Mouse (Mus musculus): Measurements from ENCODE around the gene Rnf114.

Rnf114 gene

DNA sequence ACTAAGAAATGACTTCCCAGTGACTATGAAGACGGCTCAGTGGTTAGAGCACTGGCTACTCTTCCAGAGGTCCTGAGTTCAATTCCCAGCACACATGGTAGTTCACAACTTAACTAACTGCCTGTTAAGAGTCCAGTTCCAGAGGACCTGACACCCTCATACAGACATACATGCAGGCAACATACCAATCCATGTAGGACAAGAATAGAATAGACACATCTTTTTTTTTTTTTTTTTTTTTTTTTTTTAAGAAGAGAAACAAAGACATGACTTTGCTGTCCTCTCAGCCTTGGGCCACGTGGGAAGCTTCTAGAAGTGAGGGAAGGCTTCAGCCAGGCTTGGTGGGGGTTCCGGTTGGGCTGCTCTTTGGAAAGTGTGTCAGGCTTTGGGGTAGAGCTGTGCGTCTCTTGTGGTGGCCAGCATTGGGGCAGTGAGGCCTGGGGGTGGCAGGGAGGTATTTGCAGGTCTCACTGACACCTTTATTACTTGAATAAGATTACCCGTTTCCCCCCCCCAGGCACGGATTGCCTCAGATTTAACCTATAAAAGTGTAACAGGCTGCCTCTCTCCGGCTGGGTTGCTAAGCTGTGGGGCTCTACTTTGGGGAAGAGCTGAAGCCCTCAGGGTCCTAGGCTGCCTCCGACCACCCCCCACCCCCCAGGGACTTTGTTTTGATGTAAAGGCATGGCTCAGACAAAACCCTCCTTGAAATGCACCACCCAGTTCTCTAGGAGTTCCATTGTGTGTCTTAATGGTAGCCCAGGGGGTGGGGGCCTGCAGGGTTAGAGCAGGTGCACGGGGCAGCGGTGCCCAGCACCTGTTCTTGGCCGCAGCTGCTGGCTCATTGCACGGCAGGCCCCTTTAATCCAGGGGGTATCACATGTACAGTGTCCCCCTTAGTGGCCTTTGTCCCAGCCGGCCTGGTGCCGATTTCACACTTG, 47.4 kb downstream of the Rnf114 start:
- in situ Hi-C loops (cut with MboI): loop anchor here (10.0 to 25.0 kb wide), 2 partner anchors 135 to 347 kb away; no protein-coding TSS in a partner anchor

GRCm38 (mm10) chr2:167540477-167541110, 48.1 kb downstream of the Rnf114 start:
- in situ Hi-C loops (cut with MboI): loop anchor here (25.0 kb wide), 1 partner anchor 347 kb away; no protein-coding TSS in a partner anchor

- in situ Hi-C loops (cut with MboI): loop anchor here (25.0 kb wide), 1 partner anchor 346 kb away; no protein-coding TSS in a partner anchor
These were observed 48.9 kb downstream of the Rnf114 start for GRCm38 (mm10) chr2:167541324-167541723.

GRCm38 (mm10) chr2:167541761-167542160, 49.3 kb downstream of the Rnf114 start:
- in situ Hi-C loops (cut with MboI): loop anchor here (25.0 kb wide), 1 partner anchor 346 kb away; no protein-coding TSS in a partner anchor

DNA sequence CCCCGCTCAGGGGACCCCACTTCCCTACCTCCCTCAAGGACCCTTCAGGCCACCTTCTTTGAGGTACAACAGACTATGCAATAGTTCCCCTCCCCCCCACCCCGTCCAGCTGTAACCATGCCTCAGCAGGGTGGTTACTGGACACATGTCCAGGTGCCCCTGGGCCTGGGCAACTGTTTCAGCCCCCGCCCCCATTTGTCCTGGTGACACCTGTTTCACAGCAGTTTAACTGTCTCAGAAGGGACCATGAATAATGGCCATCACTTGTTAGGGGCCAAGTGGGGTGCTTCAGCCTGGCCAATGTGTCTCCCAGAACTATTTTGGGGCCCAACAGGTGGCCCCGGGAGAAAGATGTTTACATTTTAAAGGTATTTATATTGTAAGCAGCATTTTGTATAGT, 49.9 kb downstream of the Rnf114 start:
- in situ Hi-C loops (cut with MboI): loop anchor here (25.0 kb wide), 1 partner anchor 345 kb away; no protein-coding TSS in a partner anchor

- in situ Hi-C loops (cut with MboI): loop anchor here (25.0 kb wide), 1 partner anchor 344 kb away; no protein-coding TSS in a partner anchor
These were observed 50.9 kb downstream of the Rnf114 start for GRCm38 (mm10) chr2:167543121-167544003.

- in situ Hi-C loops (cut with MboI): loop anchor here (25.0 kb wide), 1 partner anchor 343 kb away; no protein-coding TSS in a partner anchor
These were observed 51.5 kb downstream of the Rnf114 start for GRCm38 (mm10) chr2:167544004-167544356.

DNA sequence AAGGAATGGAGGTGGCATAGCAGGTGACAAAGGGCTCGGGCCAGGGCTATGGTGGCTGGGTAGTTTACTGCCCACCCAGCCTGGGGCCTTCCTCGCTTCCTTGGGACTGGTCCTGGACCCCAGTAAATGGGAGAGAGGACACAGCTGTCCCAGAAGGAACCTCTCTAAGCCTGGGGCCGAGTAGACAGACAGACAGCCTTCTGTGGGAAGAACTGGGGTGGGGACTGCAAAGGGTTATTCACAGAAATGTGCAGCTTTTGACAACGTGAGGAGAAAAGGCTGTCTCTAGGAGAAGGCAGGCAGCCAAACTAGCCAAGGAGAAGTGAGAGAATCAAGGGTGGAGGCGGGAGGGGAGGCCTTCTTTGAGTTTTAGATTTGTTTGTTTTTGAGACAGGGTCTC, 52.0 kb downstream of the Rnf114 start:
- in situ Hi-C loops (cut with MboI): loop anchor here (25.0 kb wide), 1 partner anchor 343 kb away; no protein-coding TSS in a partner anchor

DNA sequence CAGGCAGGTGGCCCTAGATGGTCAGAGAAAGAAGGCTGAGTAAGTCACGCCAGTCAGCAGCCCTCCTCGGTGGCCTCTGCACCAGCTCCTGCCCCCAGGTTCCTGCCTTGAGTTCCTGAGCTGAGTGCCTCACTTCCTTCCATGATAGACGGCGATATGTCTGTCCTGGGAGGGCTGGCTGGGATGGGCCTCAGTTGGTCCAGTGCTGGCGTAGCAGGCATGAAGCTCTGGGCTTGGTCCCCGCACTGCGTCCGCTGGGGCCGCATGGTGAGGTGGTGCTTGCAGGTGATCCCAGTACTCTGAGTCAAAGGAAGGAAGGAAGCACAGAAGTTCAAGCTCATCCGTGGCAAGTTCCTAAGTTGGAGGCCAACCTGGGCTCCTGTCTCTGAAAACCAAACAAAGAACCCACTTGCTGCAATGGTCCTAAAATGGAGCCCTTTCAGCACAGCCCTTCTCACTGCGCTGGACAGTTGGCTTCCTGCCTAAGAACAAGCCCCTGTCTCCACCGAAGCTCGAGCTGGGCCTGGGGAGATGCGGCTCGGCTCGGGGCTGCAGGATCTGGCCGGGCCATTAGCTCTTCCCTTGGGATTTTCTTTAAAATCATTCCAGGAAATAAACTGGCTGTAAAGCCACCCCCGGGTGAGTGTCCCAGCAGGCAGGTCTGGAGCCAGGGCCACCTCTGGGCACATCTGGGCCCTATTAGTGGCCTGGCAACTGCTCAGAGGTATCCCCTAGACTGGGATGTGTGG, 54.2 kb downstream of the Rnf114 start:
- in situ Hi-C loops (cut with MboI): loop anchor here (25.0 kb wide), 1 partner anchor 341 kb away; no protein-coding TSS in a partner anchor

DNA sequence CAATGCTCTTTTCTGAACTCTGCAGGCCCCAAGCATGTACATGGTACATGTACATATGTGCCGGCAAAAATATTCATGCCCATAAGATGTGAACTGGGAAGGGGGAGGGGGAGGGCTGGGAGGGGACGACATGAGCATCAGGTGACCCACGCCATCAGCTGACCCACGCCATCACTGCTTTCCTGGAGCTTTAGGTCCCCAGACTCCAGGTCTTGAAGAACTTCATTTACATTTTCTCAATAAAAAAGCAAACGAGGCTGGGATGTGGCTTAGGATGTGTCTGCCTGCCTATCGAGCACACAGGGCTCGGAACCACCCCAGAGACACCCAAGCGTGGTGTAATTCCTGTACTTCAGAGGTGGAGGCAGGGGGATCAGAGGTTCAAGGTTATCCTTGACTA, 55.0 kb downstream of the Rnf114 start:
- in situ Hi-C loops (cut with MboI): loop anchor here (25.0 kb wide), 1 partner anchor 340 kb away; no protein-coding TSS in a partner anchor

- in situ Hi-C loops (cut with MboI): loop anchor here (25.0 kb wide), 1 partner anchor 338 kb away; no protein-coding TSS in a partner anchor
These were observed 56.5 kb downstream of the Rnf114 start for GRCm38 (mm10) chr2:167548961-167549360.

DNA sequence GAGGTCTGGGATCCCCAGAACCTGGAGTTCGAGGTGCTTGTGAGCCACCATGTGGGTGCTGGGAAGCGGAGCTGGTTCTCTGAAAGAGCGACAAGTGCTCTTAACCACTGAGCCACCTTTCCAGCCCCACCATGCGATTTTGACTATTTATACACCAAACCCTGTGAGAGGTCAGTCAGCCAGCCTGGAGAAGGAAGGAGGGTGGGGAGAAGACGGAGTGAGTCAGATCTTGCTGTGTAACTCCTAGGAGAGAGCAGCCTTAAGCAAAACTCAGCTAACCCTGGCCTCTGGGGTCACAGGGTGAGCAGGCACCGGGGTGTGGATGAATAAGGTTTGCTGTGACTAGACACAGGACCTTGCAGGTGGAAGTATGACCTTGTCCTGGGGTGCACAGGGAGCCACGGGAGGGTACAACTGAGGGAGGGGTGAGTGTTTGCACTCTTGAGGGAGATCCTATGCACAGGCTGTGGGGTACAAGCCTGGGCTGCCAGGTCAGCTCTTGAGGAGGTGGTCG, 58.0 kb downstream of the Rnf114 start:
- in situ Hi-C loops (cut with MboI): no loop called here

GRCm38 (mm10) chr2:167551342-167551920, 59.0 kb downstream of the Rnf114 start:
- in situ Hi-C loops (cut with MboI): no loop called here

DNA sequence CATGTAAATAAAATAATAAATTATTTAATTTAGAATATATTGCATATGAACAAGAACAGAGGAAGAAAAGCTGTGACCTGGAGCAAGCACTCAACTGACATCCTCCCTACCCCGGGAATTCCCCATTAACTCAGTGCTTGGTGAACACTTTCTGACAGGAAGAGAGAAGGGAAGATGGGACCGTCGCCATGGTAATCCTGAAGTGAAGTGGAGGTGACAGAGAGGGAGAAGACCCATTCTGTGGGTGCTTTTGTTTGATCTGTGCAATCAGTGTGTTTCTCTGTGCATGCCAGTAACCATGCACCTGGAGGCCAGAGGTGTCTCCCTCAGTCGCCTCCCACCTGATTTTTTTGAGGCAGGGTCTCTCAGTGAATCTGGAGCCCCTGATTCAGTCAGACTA, 59.8 kb downstream of the Rnf114 start:
- in situ Hi-C loops (cut with MboI): no loop called here

- in situ Hi-C loops (cut with MboI): no loop called here
These were observed 60.5 kb downstream of the Rnf114 start for GRCm38 (mm10) chr2:167552927-167553402.

GRCm38 (mm10) chr2:167555766-167556165, 63.3 kb downstream of the Rnf114 start:
- in situ Hi-C loops (cut with MboI): no loop called here

GRCm38 (mm10) chr2:167559413-167559812, 67.0 kb downstream of the Rnf114 start:
- in situ Hi-C loops (cut with MboI): no loop called here

DNA sequence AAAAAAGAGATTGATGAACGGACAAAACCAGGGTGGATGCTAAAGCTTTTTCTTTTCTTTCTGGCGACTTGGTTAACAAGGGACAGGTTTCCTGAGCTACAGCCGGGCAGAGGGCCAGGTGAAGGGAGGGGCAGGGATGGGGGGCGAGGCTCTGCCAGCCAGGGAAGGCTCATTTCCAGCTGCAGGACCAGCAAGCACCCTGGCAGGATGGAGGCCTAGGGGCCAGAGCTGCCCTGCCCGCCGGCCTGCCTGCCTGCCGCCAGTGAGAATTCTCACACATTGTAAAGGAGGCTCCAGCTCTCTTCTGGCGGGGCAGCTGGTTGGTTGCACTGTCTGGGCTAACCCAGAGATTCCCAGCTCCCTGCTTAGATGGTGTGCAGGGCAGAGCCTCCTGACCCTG, 69.7 kb downstream of the Rnf114 start:
- in situ Hi-C loops (cut with MboI): no loop called here

DNA sequence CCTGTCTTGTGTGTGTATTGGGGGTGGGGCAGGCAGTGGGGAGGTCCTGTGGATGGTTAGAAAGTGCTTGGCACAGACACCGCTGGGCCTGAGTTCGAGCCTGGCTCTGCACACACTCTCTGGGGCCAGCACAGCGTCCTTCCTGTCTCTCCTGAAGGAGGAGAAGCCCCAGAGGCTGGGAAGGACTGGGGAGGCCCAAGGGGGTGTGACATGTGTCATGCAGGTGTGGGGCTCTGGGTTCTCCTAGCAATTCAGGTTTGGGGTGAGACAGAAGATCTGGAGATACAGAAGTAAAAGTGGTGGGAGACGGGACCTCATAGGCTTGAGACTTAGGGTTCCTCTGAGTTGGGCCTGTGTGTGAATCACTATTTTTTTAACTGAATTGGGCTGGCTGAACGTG, 70.6 kb downstream of the Rnf114 start:
- in situ Hi-C loops (cut with MboI): no loop called here

DNA sequence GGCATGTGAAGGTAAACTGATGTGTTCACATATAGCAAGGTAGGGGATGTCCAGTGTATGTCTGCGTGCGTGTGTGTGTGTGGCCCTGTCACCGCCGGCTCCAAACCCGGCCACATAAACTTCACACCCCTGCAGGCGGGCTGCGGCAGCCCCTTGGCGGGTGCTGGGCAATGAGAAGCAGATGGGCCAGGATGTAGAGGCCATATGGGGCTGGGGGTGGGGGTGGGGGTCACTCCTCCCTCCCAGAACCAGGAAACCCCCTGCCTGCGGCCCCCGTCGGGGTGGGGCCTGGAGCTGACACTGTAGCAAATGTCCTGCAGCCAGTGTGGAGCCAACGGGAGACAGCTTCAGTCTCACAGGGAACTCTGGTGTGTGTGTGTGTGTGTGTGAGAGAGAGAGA, 71.3 kb downstream of the Rnf114 start:
- in situ Hi-C loops (cut with MboI): no loop called here
